Mouse (Mus musculus) left cerebral cortex, adult 8-10 months (tissue): ENCODE results near the gene Dctpp1. TPM values are rescaled to one million over a fixed set of nuclear protein-coding genes. Genes with fewer than 3 reads are reported as not detected.

Experiments used
- DNase-seq, 2 experiments: peaks; one replicate each; pipeline ENCODE4 v3.0.0; 2022; ENCODE audit warnings: low spot score in 2 of 2
- total RNA-seq, 4 experiments: library from RNA; stranded (reverse); gene quantifications; 2 replicates each; pipeline ENCODE4 v1.2.4; 2022

The Dctpp1 gene
- total RNA-seq, 4 experiments from 2014 or later = 24.3 to 28.3 (median 26.0) TPM

GRCm38 (mm10) chr7:127231826-127232621 lies 28.5 kb downstream of the Dctpp1 start:
- DNase-seq = no peak

- no peak for DNase-seq
Measured at GRCm38 (mm10) chr7:127231376-127231775, 29.1 kb downstream of the Dctpp1 start.

- peak in 1 of 2 experiments; percentile 71 for DNase-seq
Measured at GRCm38 (mm10) chr7:127228615-127229303, 31.8 kb downstream of the Dctpp1 start.

- no peak for DNase-seq
Measured at GRCm38 (mm10) chr7:127225147-127225995, 35.1 kb downstream of the Dctpp1 start.

- DNase-seq = no peak
Measured at GRCm38 (mm10) chr7:127224616-127225015, 35.9 kb downstream of the Dctpp1 start.

GRCm38 (mm10) chr7:127223515-127224478 lies 36.7 kb downstream of the Dctpp1 start:
- no peak for DNase-seq

- no peak for DNase-seq
Measured at GRCm38 (mm10) chr7:127223106-127223505, 37.4 kb downstream of the Dctpp1 start.

- DNase-seq = no peak
Measured at GRCm38 (mm10) chr7:127220440-127220839, 40.1 kb downstream of the Dctpp1 start.

GRCm38 (mm10) chr7:127218670-127219069 lies 41.8 kb downstream of the Dctpp1 start:
- no peak for DNase-seq

GRCm38 (mm10) chr7:127217901-127218642 lies 42.4 kb downstream of the Dctpp1 start:
- no peak for DNase-seq

GRCm38 (mm10) chr7:127217475-127217874 lies 43.0 kb downstream of the Dctpp1 start:
- DNase-seq = no peak

GRCm38 (mm10) chr7:127216307-127216706 lies 44.2 kb downstream of the Dctpp1 start:
- no peak for DNase-seq

- no peak for DNase-seq
Measured at GRCm38 (mm10) chr7:127214981-127215871, 45.3 kb downstream of the Dctpp1 start.

- no peak for DNase-seq
Measured at GRCm38 (mm10) chr7:127214521-127214920, 46.0 kb downstream of the Dctpp1 start.

- no peak for DNase-seq
Measured at GRCm38 (mm10) chr7:127213930-127214329, 46.6 kb downstream of the Dctpp1 start.

- DNase-seq = no peak
Measured at GRCm38 (mm10) chr7:127213485-127213884, 47.0 kb downstream of the Dctpp1 start.

GRCm38 (mm10) chr7:127212432-127213250 lies 47.9 kb downstream of the Dctpp1 start:
- no peak for DNase-seq
